Mouse (Mus musculus): Measurements from ENCODE around the gene Rasd1.

GRCm38 (mm10) chr11:59952892-59953291 is 11.9 kb downstream of the Rasd1 start:
- TF ChIP-seq CTCF (IDR thresholded peaks at IDR 0.05; ENCODE audit: insufficient read depth, low read length) (no peak), POLR2A (IDR thresholded peaks at IDR 0.05; ENCODE audit: borderline replicate concordance, extremely low read depth, low read depth, low read length) (no peak)
